Comparison of ENCODE assay signal across 8 mouse cellular contexts in genomic region chr6:30403465-30403864, GRCm38 (mm10). TPM values are rescaled to one million over a fixed set of nuclear protein-coding genes. Genes with fewer than 3 reads are reported as not detected.
DNase-seq lines count a peak whose midpoint lies in the region; ATAC-seq lines count a peak whose summit lies in the region.

No protein-coding gene starts in this region.

- H3K4me2 ChIP-seq in forebrain, embryonic 15.5 days (replicated peaks), result peak overlapping the region; percentile 44
- H3K4me2 ChIP-seq in liver, embryonic 16.5 days (ENCODE audit: low read depth, low read length), result peak overlapping the region; percentile 50; the same call in 1 of the 2 replicates
- peak overlapping the region; percentile 19; the same call in 1 of the 2 replicates for H3K4me2 ChIP-seq in neural tube, embryonic 11.5 days (ENCODE audit: low read depth)

- H3K4me3 ChIP-seq in forebrain, embryonic 15.5 days, result peak overlapping the region; percentile 31
- H3K4me3 ChIP-seq in liver, embryonic 16.5 days (ENCODE audit: low read depth, low read length), result peak overlapping the region; percentile 24
- no peak overlapping the region for H3K4me3 ChIP-seq in neural tube, embryonic 11.5 days (ENCODE audit: low read depth, low read length)

- no peak for ATAC-seq in forebrain, embryonic 15.5 days (replicated peaks)
- no peak for ATAC-seq in liver, embryonic 16.5 days (ENCODE audit: low read depth)
- no peak for ATAC-seq in neural tube, embryonic 11.5 days (ENCODE audit: insufficient read depth, low FRiP score, low TSS enrichment)

- H3K9me3 ChIP-seq in forebrain, embryonic 15.5 days, result no peaks in the 10 kb centered on the region
- no peaks in the 10 kb centered on the region for H3K9me3 ChIP-seq in liver, embryonic 16.5 days (replicated peaks; ENCODE audit: control insufficient read depth, low read length)
- no peaks in the 10 kb centered on the region for H3K9me3 ChIP-seq in neural tube, embryonic 11.5 days (ENCODE audit: control insufficient read depth, low read length)

- WGBS in forebrain, embryonic 15.5 days, result 15% methylated on average over 4 of the region's 4 CpGs
- 18% methylated on average over 4 of the region's 4 CpGs for WGBS in liver, embryonic 16.5 days (ENCODE audit: insufficient replicate concordance)
- 21% methylated on average over 4 of the region's 4 CpGs for WGBS in neural tube, embryonic 11.5 days

- H3K27me3 ChIP-seq in forebrain, embryonic 15.5 days, result no peaks in the 10 kb centered on the region
- H3K27me3 ChIP-seq in liver, embryonic 16.5 days (ENCODE audit: control insufficient read depth, insufficient read depth, low read depth, low read length), result no peaks in the 10 kb centered on the region
- no peaks in the 10 kb centered on the region for H3K27me3 ChIP-seq in neural tube, embryonic 11.5 days (ENCODE audit: control insufficient read depth, insufficient read depth, low read length)

- H3K36me3 ChIP-seq in forebrain, embryonic 15.5 days, result no peaks in the 10 kb centered on the region
- H3K36me3 ChIP-seq in liver, embryonic 16.5 days (ENCODE audit: control insufficient read depth, insufficient read depth), result no peaks in the 10 kb centered on the region
- H3K36me3 ChIP-seq in neural tube, embryonic 11.5 days (ENCODE audit: control insufficient read depth, insufficient read depth, low read length), result no peaks in the 10 kb centered on the region

- peak overlapping the region; percentile 53 for H3K27ac ChIP-seq in forebrain, embryonic 15.5 days (replicated peaks)
- no peak overlapping the region for H3K27ac ChIP-seq in liver, embryonic 16.5 days (ENCODE audit: low read length)
- no peak overlapping the region for H3K27ac ChIP-seq in neural tube, embryonic 11.5 days (ENCODE audit: low read depth, low read length)

- peaks cover 23% of the 10 kb centered on the region for H3K4me1 ChIP-seq in forebrain, embryonic 15.5 days
- H3K4me1 ChIP-seq in liver, embryonic 16.5 days (ENCODE audit: control insufficient read depth, low read depth, low read length), result peaks cover 12% of the 10 kb centered on the region
- H3K4me1 ChIP-seq in neural tube, embryonic 11.5 days (ENCODE audit: control insufficient read depth, insufficient read depth, low read length), result no peaks in the 10 kb centered on the region

- intact Hi-C loops in heart, postnatal 36 days (cut with DNase I), result loop anchor here (1.0 to 5.0 kb wide), 5 partner anchors 57 to 633 kb away; partner anchors contain the start of genes Copg2, Ssmem1 and Tmem209

- peak overlapping the region; percentile 45 for H3K9ac ChIP-seq in forebrain, embryonic 15.5 days (replicated peaks)
- peak overlapping the region; percentile 42 for H3K9ac ChIP-seq in liver, embryonic 16.5 days (ENCODE audit: low read depth, low read length)
- no peak overlapping the region for H3K9ac ChIP-seq in neural tube, embryonic 11.5 days (ENCODE audit: low read length)

- DNase-seq in MN1 (ENCODE audit: low spot score), result peak; percentile 90
- DNase-seq in cerebellum, adult 18-20 months, result peak; percentile 77
- peak; percentile 61 to 65 for DNase-seq in heart, postnatal 36 days
- DNase-seq in layer of hippocampus, adult 11-12 months (ENCODE audit: low spot score), result peak; percentile 75
- DNase-seq in neural tube, embryonic 11.5 days (ENCODE audit: low spot score), result peak; percentile 60
- DNase-seq in testis, postnatal 14 days (ENCODE audit: low spot score), result peak; percentile 59

RNA-seq across cellular contexts. Expression of gene Klhdc10, which starts 1.8 kb away (rescaled TPM):
- polyA plus RNA-seq in forebrain, embryonic 15.5 days (2015; fragmentation: Nextera tagmentation; extraction: Ambion mirVana), result 33.0 and 35.1 TPM in 2 replicates
- total RNA-seq in heart, postnatal 36 days (2021), result 10 to 100 TPM; 50.6 to 55.2 TPM
- polyA plus RNA-seq in liver, embryonic 16.5 days (2015; fragmentation: Nextera tagmentation; extraction: Ambion mirVana), result 6.8 and 7.5 TPM in 2 replicates
- 33.9 and 38.8 TPM in 2 replicates for polyA plus RNA-seq in neural tube, embryonic 11.5 days (2014; fragmentation: Nextera tagmentation; extraction: Ambion mirVana)

RNA-seq across cellular contexts. Expression of gene Zc3hc1, which starts 12.6 kb away (rescaled TPM):
- 71.3 and 74.2 TPM in 2 replicates for polyA plus RNA-seq in forebrain, embryonic 15.5 days (2015; fragmentation: Nextera tagmentation; extraction: Ambion mirVana)
- 10 to 100 TPM; 14.7 to 14.8 TPM for total RNA-seq in heart, postnatal 36 days (2021)
- 20.9 and 22.5 TPM in 2 replicates for polyA plus RNA-seq in liver, embryonic 16.5 days (2015; fragmentation: Nextera tagmentation; extraction: Ambion mirVana)
- 72.3 and 73.7 TPM in 2 replicates for polyA plus RNA-seq in neural tube, embryonic 11.5 days (2014; fragmentation: Nextera tagmentation; extraction: Ambion mirVana)
